Mouse (Mus musculus) Muller cell, postnatal 12 days (primary cell): ENCODE data around the gene Rfpl4b.
"Not testable (repeated sequence)": the region's sequence is repeated elsewhere in the genome, so short reads cannot be mapped to it uniquely, and the experiment has no call there.

ENCODE experiments used
- DNase-seq: peaks from one replicate; pipeline ENCODE4 v3.0.0-alpha.2; 2015; ENCODE audit errors: inconsistent ontology term

The Rfpl4b gene

GRCm38 (mm10) chr10:38821679-38822078, at the start of gene Rfpl4b:
Gene Rfpl4b (minus strand): TSS chr10:38821779.
- DNase-seq = no peak

GRCm38 (mm10) chr10:38855186-38855585, 33.6 kb upstream of the Rfpl4b start:
- DNase-seq = no peak

DNA sequence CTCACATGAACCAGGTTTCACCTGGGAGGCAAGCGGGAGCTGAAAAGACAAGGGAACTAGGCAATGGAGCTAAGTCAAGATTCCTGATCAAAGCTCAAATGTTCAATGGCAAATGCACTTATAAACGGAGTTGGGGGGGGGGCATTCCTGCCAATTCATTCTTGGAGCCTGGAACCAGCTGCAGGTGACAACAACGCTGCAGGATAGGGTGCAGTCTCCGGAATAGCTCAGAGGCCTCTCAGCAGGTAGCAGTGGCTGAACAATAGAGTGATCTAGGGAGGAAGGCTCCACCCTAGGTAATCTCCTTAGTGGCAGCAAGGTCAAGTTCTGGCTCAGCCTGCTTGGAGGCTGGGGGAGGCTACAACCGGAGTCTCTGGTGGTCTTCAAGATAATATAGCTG, 28.4 kb upstream of the Rfpl4b start:
- DNase-seq = not testable (repeated sequence)

DNA sequence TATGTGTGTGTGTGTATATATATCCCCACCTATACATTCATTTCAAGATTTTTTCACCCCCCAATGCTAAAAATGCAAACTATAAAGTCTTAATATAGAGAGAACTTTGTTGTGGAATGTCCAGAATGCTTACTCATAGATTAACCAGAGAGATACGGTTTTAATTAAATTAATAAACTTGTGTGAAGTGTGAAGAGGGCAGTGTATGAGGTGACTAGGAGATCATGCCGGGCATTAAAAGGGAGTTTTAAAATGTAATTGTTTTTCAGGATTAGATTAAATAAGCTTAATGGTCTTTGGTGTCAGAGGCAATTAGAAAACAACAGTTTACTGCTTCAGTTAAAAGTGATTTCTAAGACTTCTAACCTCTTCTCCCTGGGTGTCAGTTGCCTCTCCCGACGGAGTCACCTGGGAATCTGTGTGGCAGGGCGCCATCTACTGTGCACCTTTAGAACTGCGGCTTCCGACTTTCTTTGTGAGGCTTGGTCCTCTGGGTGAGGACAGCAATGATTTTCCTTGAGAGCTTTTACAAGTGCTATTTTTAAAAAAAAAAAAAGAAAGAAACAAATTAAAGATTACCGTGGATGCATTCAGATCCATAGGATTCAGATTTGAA, 27.4 kb upstream of the Rfpl4b start:
- peak; percentile 42 for DNase-seq

DNA sequence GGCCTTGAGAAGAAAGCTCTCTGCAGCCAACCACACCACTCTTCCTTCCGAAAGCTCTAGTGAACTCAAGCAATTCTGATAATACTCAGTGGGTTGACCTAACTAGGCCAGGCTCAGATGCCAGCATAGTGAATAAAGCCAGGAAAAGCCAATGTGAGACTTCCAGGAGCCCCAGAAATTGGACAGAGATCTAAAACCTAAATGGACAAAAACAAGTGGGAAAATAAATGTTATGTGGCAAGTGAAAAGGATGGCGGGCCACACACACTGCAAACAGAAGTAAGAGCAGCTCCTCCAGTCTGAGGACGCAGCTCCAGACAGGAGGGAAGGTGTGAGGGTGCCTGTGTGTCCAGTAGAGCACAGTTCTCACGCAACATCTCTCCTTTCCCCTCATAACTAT, 26.7 kb upstream of the Rfpl4b start:
- no peak for DNase-seq

DNA sequence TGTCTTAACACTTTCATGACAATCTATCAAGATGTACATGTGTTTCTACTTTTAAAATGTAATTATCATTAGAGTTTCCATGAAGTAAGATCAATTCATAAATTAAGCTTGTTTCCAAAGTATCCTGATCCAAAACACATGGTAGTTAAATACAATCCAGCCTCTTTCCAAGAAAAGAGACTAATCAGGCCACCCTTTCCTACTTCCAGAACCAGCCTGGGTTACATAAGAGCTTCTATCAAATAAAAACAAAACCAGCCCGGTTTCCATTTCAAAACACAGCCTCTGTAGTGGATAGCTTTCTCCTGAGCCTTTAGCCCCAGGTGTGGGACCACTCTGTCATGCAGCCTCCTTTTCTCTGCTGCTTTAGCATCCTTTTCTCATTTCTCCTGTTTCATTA, 2.2 kb upstream of the Rfpl4b start:
- no peak for DNase-seq

GRCm38 (mm10) chr10:38806056-38806455, 15.5 kb downstream of the Rfpl4b start:
- no peak for DNase-seq

DNA sequence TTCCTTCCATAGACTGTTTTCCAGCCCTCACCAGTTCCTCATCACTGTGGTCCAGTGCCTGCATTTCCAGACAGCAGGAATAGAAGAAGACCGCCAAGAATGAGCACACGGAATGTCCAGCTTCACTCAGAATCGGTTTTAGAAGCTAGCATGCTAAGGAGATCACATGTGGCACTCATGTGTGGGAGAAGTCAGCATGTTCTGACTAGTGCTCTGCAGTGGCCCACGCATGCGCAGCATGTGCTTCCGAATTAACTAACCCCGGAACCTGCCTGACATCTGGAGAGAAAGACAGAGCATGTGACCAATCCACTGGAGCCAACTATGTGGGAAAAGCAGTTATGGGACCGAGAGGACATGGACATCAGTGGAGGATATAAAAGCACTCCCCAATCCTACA, 17.5 kb downstream of the Rfpl4b start:
- DNase-seq = no peak

- DNase-seq = no peak
These were observed 18.3 kb downstream of the Rfpl4b start for GRCm38 (mm10) chr10:38803304-38803703.

DNA sequence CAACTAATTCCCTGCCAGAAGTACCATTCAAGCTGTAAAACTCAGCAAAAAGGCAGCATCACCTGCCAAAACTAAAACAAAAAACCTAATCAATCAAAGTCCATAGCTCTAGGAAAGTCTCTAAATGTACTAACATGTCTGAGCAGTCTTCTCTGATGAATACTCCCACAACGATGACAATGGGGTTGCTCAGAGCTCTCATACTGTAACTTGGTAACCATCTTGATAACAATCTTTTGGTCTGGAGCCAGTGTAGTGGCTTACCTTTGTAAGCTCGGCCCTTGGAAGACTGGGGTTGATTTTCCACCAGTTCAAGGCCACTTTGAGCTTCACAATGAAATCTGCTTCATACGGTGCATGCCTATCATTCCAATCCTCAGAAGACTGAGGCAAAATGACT, 33.0 kb downstream of the Rfpl4b start:
- DNase-seq = no peak
